Mouse (Mus musculus) CH12.LX (cell line): ENCODE results near the gene Madd. TPM values are rescaled to one million over a fixed set of nuclear protein-coding genes. Genes with fewer than 3 reads are reported as not detected.
A peak's percentile ranks its signal among the peaks of the same experiment; 100 is the strongest.

Experiments used
- DNase-seq: peaks from one replicate; pipeline ENCODE4 v3.0.0-alpha.2; 2013; ENCODE audit errors: extremely low read depth
- H3K27ac ChIP-seq: 2 replicates; pipeline ENCODE4 v1.5.1; 2012; ENCODE audit warnings: low read depth, mild to moderate bottlenecking, control low read depth, moderate library complexity; ENCODE audit not compliant: insufficient read depth
- H3K27me3 ChIP-seq: replicated peaks from 2 replicates; pipeline ENCODE3; 2012; ENCODE audit warnings: inconsistent platforms
- H3K36me3 ChIP-seq, 2 experiments: replicated peaks in 1 of 2; 2 replicates each; pipeline versions ENCODE3 to v1.6.1; 2012; ENCODE audit warnings: inconsistent platforms in 1 of 2, low read length in 1 of 2, mild to moderate bottlenecking in 1 of 2, mixed read lengths in 1 of 2, moderate library complexity in 1 of 2; ENCODE audit not compliant: control insufficient read depth in 1 of 2, insufficient read depth in 1 of 2
- H3K4me1 ChIP-seq, 2 experiments: 2 replicates each; pipeline ENCODE4 v1.6.1; 2012; ENCODE audit warnings: inconsistent platforms in 1 of 2, moderate library complexity in 1 of 2; ENCODE audit not compliant: insufficient read depth in 2 of 2, control insufficient read depth in 1 of 2
- H3K4me2 ChIP-seq: 2 replicates; pipeline ENCODE4 v1.6.1; 2012; ENCODE audit warnings: low read depth, mild to moderate bottlenecking, control low read depth; ENCODE audit not compliant: poor library complexity, insufficient read depth, severe bottlenecking
- H3K4me3 ChIP-seq, 3 experiments: fragments of 150-350 bp in 1 of 3; sonication (generic) in 1 of 3; replicated peaks in 1 of 3; 2 replicates each; pipeline versions ENCODE3 to v1.5.1; 2011 to 2012; ENCODE audit warnings: low read depth in 2 of 3, low read length in 2 of 3, mild to moderate bottlenecking in 2 of 3, moderate library complexity in 2 of 3, control low read depth in 1 of 3, improper control_type of control experiment in 1 of 3, inconsistent platforms in 1 of 3, mixed read lengths in 1 of 3; ENCODE audit not compliant: poor library complexity in 1 of 3
- H3K79me2 ChIP-seq: replicated peaks from 2 replicates; pipeline ENCODE4 v1.6.1; 2012; ENCODE audit warnings: mild to moderate bottlenecking, moderate library complexity; ENCODE audit not compliant: control insufficient read depth, poor library complexity, insufficient read depth, severe bottlenecking; ENCODE audit errors: extremely low read depth
- H3K9ac ChIP-seq: 2 replicates; pipeline ENCODE4 v1.6.1; 2012; ENCODE audit warnings: low read depth, mild to moderate bottlenecking, control low read depth, moderate library complexity; ENCODE audit not compliant: insufficient read depth
- H3K9me3 ChIP-seq: replicated peaks from 2 replicates; pipeline ENCODE3; 2012; ENCODE audit warnings: low read length, inconsistent platforms, mixed read lengths
- BHLHE40 ChIP-seq: IDR thresholded peaks from 2 replicates; pipeline ENCODE4 v1.6.1; 2011; ENCODE audit warnings: mild to moderate bottlenecking, low read depth, low read length, improper control_type of control experiment
- CTCF ChIP-seq, 2 experiments: IDR thresholded peaks in 1 of 2; conservative IDR thresholded peaks in 1 of 2; 2 replicates each; pipeline ENCODE4 v1.5.1; 2011 to 2012; ENCODE audit warnings: low read depth in 2 of 2, low read length in 2 of 2, improper control_type of control experiment in 1 of 2, inconsistent platforms in 1 of 2, mild to moderate bottlenecking in 1 of 2, moderate library complexity in 1 of 2
- E2F4 ChIP-seq: IDR thresholded peaks from 2 replicates; pipeline ENCODE4 v1.6.1; 2011; ENCODE audit warnings: low read depth, low read length, improper control_type of control experiment; ENCODE audit not compliant: insufficient replicate concordance
- EP300 ChIP-seq: IDR thresholded peaks from 2 replicates; pipeline ENCODE4 v1.6.1; 2011; ENCODE audit warnings: low read length, improper control_type of control experiment
- GABPA ChIP-seq: IDR thresholded peaks from 2 replicates; pipeline ENCODE4 v1.6.1; 2012; ENCODE audit warnings: low read depth, low read length, improper control_type of control experiment, inconsistent platforms; ENCODE audit not compliant: insufficient replicate concordance
- HCFC1 ChIP-seq: IDR thresholded peaks from 2 replicates; pipeline ENCODE4 v1.6.1; 2012; ENCODE audit warnings: low read depth, mild to moderate bottlenecking, inconsistent platforms, low read length, improper control_type of control experiment
- IRF4 ChIP-seq: IDR thresholded peaks from 2 replicates; pipeline ENCODE4 v1.6.1; 2014; ENCODE audit warnings: low read depth, mild to moderate bottlenecking, inconsistent platforms, low read length, improper control_type of control experiment
- KAT2A ChIP-seq: IDR thresholded peaks from 2 replicates; pipeline ENCODE4 v1.6.1; 2012; ENCODE audit warnings: low read length, improper control_type of control experiment, inconsistent platforms; ENCODE audit not compliant: insufficient replicate concordance
- MAFK ChIP-seq: IDR thresholded peaks from 2 replicates; pipeline ENCODE4 v1.6.1; 2011; ENCODE audit warnings: low read length, improper control_type of control experiment; ENCODE audit not compliant: insufficient replicate concordance
- MAZ ChIP-seq: IDR thresholded peaks from 2 replicates; pipeline ENCODE4 v1.6.1; 2012; ENCODE audit warnings: low read depth, mild to moderate bottlenecking, inconsistent platforms, low read length, improper control_type of control experiment, moderate library complexity
- MEF2A ChIP-seq: IDR thresholded peaks from 2 replicates; pipeline ENCODE4 v1.6.1; 2014; ENCODE audit warnings: low read depth, mild to moderate bottlenecking, inconsistent platforms, low read length, improper control_type of control experiment, borderline replicate concordance
- MYC ChIP-seq: IDR thresholded peaks from 2 replicates; pipeline ENCODE4 v1.6.1; 2011; ENCODE audit warnings: low read depth, mild to moderate bottlenecking, improper control_type of control experiment, low read length
- NELFE ChIP-seq: IDR thresholded peaks from 2 replicates; pipeline ENCODE4 v1.6.1; 2011; ENCODE audit warnings: low read depth, low read length, improper control_type of control experiment
- PAX5 ChIP-seq: IDR thresholded peaks from 2 replicates; pipeline ENCODE4 v1.6.1; 2012; ENCODE audit warnings: low read length, inconsistent platforms, mixed read lengths
- POLR2A ChIP-seq: IDR thresholded peaks from 2 replicates; pipeline ENCODE4 v1.6.1; 2011; ENCODE audit warnings: low read depth, mild to moderate bottlenecking, improper control_type of control experiment, low read length
- RAD21 ChIP-seq: IDR thresholded peaks from 2 replicates; pipeline ENCODE4 v1.6.1; 2011; ENCODE audit warnings: low read depth, mild to moderate bottlenecking, low read length, improper control_type of control experiment, moderate library complexity
- SIN3A ChIP-seq: IDR thresholded peaks from 2 replicates; pipeline ENCODE4 v1.6.1; 2012; ENCODE audit warnings: low read length, improper control_type of control experiment, inconsistent platforms
- SMC3 ChIP-seq: IDR thresholded peaks from 2 replicates; pipeline ENCODE4 v1.6.1; 2011; ENCODE audit warnings: low read depth, low read length, improper control_type of control experiment
- TCF12 ChIP-seq: IDR thresholded peaks from 2 replicates; pipeline ENCODE4 v1.6.1; 2014; ENCODE audit warnings: low read depth, mild to moderate bottlenecking, inconsistent platforms, low read length, improper control_type of control experiment
- UBTF ChIP-seq: IDR thresholded peaks from 2 replicates; pipeline ENCODE4 v1.6.1; 2012; ENCODE audit warnings: low read depth, mild to moderate bottlenecking, inconsistent platforms, low read length, improper control_type of control experiment, moderate library complexity
- USF2 ChIP-seq: conservative IDR thresholded peaks from 2 replicates; pipeline ENCODE4 v1.6.1; 2011; ENCODE audit warnings: low read depth, low read length, improper control_type of control experiment
- ZC3H11A ChIP-seq: IDR thresholded peaks from 2 replicates; pipeline ENCODE4 v1.6.1; 2012; ENCODE audit warnings: low read depth, mild to moderate bottlenecking, inconsistent platforms, low read length, improper control_type of control experiment
- ZKSCAN1 ChIP-seq: IDR thresholded peaks from 2 replicates; pipeline ENCODE4 v1.6.1; 2012; ENCODE audit warnings: low read depth, inconsistent platforms, low read length, improper control_type of control experiment, borderline replicate concordance
- ZMIZ1 ChIP-seq: IDR thresholded peaks from 2 replicates; pipeline ENCODE4 v1.6.1; 2012; ENCODE audit warnings: low read depth, mild to moderate bottlenecking, inconsistent platforms, low read length, improper control_type of control experiment
- ZNF384 ChIP-seq: IDR thresholded peaks from 2 replicates; pipeline ENCODE4 v1.6.1; 2012; ENCODE audit warnings: low read depth, low read length, improper control_type of control experiment, inconsistent platforms
- dilution Hi-C: fragments of 300-500 bp; cut with MboI; formaldehyde crosslinking; loops from 2 replicates; pipeline ENCODE4 v1.14.3; 2020; ENCODE audit warnings: low sequenced_read_pairs; ENCODE audit not compliant: extremely low pct_unique_long_range_greater_than_20kb, extremely low pct_ligation_motif_present
- in situ Hi-C: fragments of 300-500 bp; cut with MboI; formaldehyde crosslinking; loops from 3 replicates; pipeline ENCODE4 v1.14.3; 2019; ENCODE audit warnings: low sequenced_read_pairs, low pct_ligation_motif_present, low pct_unique_long_range_greater_than_20kb, mixed read lengths
- polyA plus RNA-seq: library from polyadenylated mRNA; unstranded; fragments of >175 nt; gene quantifications from 2 replicates; pipeline ENCODE4 v1.2.1, GENCODE M21; 2012; ENCODE audit warnings: low read depth; ENCODE audit not compliant: insufficient read length
- total RNA-seq, 2 experiments: library from RNA; depleted of rRNA; stranded (reverse); fragments of 300-350 nt in 1 of 2; fragments of >200 nt in 1 of 2; gene quantifications; 2 replicates each; pipeline ENCODE4 v1.2.3; 2012 to 2014

Madd gene
- total and polyA plus RNA-seq, 3 experiments = 4.8 to 15.6 (median 14.6) TPM

DNA sequence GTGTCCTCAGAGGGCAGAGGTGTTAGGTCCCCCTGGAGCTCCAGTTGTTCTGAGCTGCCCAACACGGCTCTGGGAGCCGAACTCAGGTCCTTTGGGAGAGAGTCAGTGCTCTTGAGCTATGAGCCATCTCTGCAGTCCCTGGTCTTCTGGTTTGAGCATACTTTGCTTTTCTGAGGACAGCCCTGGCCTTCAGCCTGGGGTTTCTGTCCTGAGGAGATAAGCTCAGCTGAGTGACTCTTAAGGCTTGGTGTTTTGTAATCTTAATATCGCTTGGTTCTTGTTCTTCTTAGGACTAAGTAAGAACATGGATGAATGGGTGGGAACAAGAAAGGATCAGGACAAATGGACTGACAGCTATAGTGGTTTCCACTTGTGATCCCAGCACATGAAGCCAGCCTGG is 75.5 kb downstream of the Madd start:
- DNase-seq = no peak
- Histone ChIP-seq H3K27ac (no peak overlapping the region), H3K79me2 (peaks cover 16% of the 10 kb centered on the region), H3K36me3 (peaks cover 80 to 95% of the 10 kb centered on the region in 2 experiments), H3K4me2 (no peak overlapping the region), H3K9me3 (no peaks in the 10 kb centered on the region), H3K4me3 (no peak overlapping the region), H3K4me1 (0 out of 4 replicates have a peak, but pooled peaks cover 0 to 3% of the 10 kb centered on the region in 2 experiments), H3K9ac (no peak overlapping the region), H3K27me3 (no peaks in the 10 kb centered on the region)
- TF ChIP-seq E2F4 = no peak
- TF ChIP-seq NELFE = no peak
- no peak for TF ChIP-seq HCFC1
- no peak for TF ChIP-seq ZKSCAN1
- TF ChIP-seq MAFK = no peak
- TF ChIP-seq KAT2A = no peak
- TF ChIP-seq BHLHE40 = no peak
- TF ChIP-seq MYC = no peak
- TF ChIP-seq EP300 = no peak
- no peak for TF ChIP-seq GABPA
- dilution Hi-C loops = no loop called here
- in situ Hi-C loops = no loop called here

DNA sequence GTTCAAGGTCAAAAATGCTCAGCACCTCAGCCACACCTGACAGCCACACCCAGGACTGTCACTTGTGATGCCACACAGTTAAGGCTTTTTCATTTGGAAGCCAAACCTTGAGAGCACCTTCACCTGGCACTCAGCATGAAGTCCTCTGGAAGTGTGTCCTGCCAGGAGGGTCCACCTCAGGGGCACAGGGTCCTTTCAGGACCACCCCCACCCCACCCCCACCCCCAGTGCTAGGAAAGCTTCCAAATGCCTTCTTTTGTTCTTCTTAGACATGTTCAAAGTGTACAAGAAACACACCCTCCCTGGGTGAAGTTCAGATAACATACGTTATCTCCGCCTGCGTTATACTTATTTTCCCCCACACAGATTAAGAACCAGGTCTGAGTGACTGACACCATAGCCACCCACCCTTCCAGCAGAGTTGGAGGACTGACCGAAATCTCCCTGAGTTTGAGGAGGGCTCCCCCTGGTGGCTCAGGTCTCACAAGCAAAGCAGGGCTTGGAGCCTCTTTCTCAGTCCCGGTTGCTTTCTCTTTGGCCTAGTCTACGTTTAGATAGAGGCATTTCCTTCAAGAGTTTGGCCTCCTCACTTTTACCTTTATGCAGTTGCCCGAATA is 82.4 kb downstream of the Madd start:
- H3K4me1 ChIP-seq = peaks cover 10 to 40% of the 10 kb centered on the region in 2 experiments
- H3K79me2 ChIP-seq = peaks cover 25% of the 10 kb centered on the region
- 0 out of 2 replicates have a peak overlapping the region, but pooled peaks have one; percentile 15 for H3K9ac ChIP-seq
- peak; percentile 36; the same call in 1 of the 2 replicates for TF ChIP-seq NELFE
- no peak for TF ChIP-seq POLR2A
- TF ChIP-seq RAD21 = no peak; the same call in none of the 2 replicates
- peak; percentile 85 for TF ChIP-seq ZC3H11A
- 0 out of 2 replicates have a peak, but pooled peaks have one; percentile 12 for TF ChIP-seq MEF2A
- TF ChIP-seq UBTF = no peak
- TF ChIP-seq MAZ = no peak
- no peak for TF ChIP-seq SIN3A
- no peak for TF ChIP-seq ZMIZ1
- no peak for TF ChIP-seq USF2
- peak; percentile 99 for TF ChIP-seq SMC3
- TF ChIP-seq IRF4 = peak; percentile 33; the same call in 1 of the 2 replicates
- peak; percentile 76 to 99 for TF ChIP-seq CTCF (conservative IDR thresholded peaks at IDR 0.05 in 1 of 2, IDR thresholded peaks at IDR 0.05 in 1 of 2; ENCODE audit: low read depth in 2 of 2, low read length in 2 of 2)
- no peak for TF ChIP-seq MAFK
- TF ChIP-seq TCF12 = 0 out of 2 replicates have a peak, but pooled peaks have one; percentile 14
- no peak for TF ChIP-seq ZKSCAN1
- no peak for TF ChIP-seq BHLHE40
- no peak for TF ChIP-seq PAX5
- TF ChIP-seq KAT2A = no peak
- TF ChIP-seq MYC = peak; percentile 33; the same call in 1 of the 2 replicates
- TF ChIP-seq ZNF384 = no peak
- dilution Hi-C loops = no loop called here
- H3K36me3 ChIP-seq = peaks cover 51 to 74% of the 10 kb centered on the region in 2 experiments
- no peak overlapping the region for H3K27ac ChIP-seq
- no peaks in the 10 kb centered on the region for H3K27me3 ChIP-seq
- H3K9me3 ChIP-seq = no peaks in the 10 kb centered on the region
- no peak overlapping the region for H3K4me3 ChIP-seq
- DNase-seq = peak; percentile 89
- H3K4me2 ChIP-seq = no peak overlapping the region
- in situ Hi-C loops = no loop called here
